9 mouse cellular contexts compared by ENCODE assay signal in the genomic region with DNA sequence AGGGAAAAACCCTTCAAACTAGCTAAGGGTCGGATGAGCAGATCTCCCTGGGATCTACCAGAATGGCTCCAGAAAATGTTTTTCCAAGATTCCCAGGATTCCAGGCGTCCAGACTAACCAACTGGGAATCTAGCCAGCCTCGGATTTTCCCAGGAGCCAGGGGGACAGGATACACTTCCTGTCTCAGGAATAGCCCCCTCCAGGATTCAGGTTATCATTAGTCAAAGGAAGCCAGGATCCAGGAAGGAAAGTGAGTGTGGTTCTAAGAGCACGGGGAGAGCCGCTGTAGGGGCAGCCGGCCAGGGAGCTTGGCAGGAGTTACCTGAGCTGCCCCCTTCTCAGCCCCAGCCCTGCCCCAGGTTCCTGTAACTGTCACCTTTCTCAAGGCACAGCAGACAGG. TPM values are rescaled to one million over a fixed set of nuclear protein-coding genes. Genes with fewer than 3 reads are reported as not detected.
DNase-seq lines count a peak whose midpoint lies in the region; ATAC-seq and TF ChIP-seq lines count a peak whose summit lies in the region.
"Had no signal": no experiment of that assay in that cellular context is flagged by ENCODE, and none has a peak within 500 bp of the region (broad histone marks: within the 10 kb centered on the region; RNA-seq: fewer than 3 reads in every experiment).

No protein-coding gene starts in this region.

- H3K27me3 ChIP-seq in hindbrain, postnatal 0 days (ENCODE audit: insufficient read depth, low read length), result no peaks in the 10 kb centered on the region
- H3K27me3 ChIP-seq in hindbrain, embryonic 14.5 days (ENCODE audit: control insufficient read depth, insufficient read depth, low read length), result no peaks in the 10 kb centered on the region
- no peaks in the 10 kb centered on the region for H3K27me3 ChIP-seq in liver, postnatal 0 days (ENCODE audit: insufficient read depth, low read length)
- H3K27me3 ChIP-seq in midbrain, embryonic 15.5 days (replicated peaks), result no peaks in the 10 kb centered on the region
- H3K27me3 ChIP-seq: midbrain, embryonic 12.5 days had no signal

- no peak for DNase-seq in hindbrain, postnatal 0 days (ENCODE audit: low spot score)
- DNase-seq in hindbrain, embryonic 14.5 days (ENCODE audit: low spot score), result no peak
- DNase-seq in gastrocnemius, adult 2 months, result peak; percentile 54
- DNase-seq in heart, postnatal 36 days, result peak; percentile 63 to 65
- no peak for DNase-seq in liver, postnatal 0 days
- no peak for DNase-seq in frontal cortex, postnatal 10 days (ENCODE audit: low spot score in 2 of 2)
- DNase-seq in cerebellum, adult 8-10 months, result no peak

- H3K4me2 ChIP-seq in hindbrain, postnatal 0 days (ENCODE audit: low read depth, low read length), result no peak overlapping the region
- H3K4me2 ChIP-seq in hindbrain, embryonic 14.5 days (replicated peaks), result no peak overlapping the region
- no peak overlapping the region for H3K4me2 ChIP-seq in liver, postnatal 0 days (ENCODE audit: low read depth, low read length)
- H3K4me2 ChIP-seq in midbrain, embryonic 15.5 days, result no peak overlapping the region
- H3K4me2 ChIP-seq: midbrain, embryonic 12.5 days had no signal

- no peaks in the 10 kb centered on the region for H3K9me3 ChIP-seq in hindbrain, postnatal 0 days (ENCODE audit: low read length)
- H3K9me3 ChIP-seq in hindbrain, embryonic 14.5 days (ENCODE audit: control insufficient read depth, low read length), result no peaks in the 10 kb centered on the region
- no peaks in the 10 kb centered on the region for H3K9me3 ChIP-seq in liver, postnatal 0 days (ENCODE audit: low read length)
- no peaks in the 10 kb centered on the region for H3K9me3 ChIP-seq in midbrain, embryonic 15.5 days
- H3K9me3 ChIP-seq: midbrain, embryonic 12.5 days had no signal

- peak overlapping the region; percentile 34; the same call in 1 of the 2 replicates for H3K27ac ChIP-seq in hindbrain, postnatal 0 days
- no peak overlapping the region for H3K27ac ChIP-seq in hindbrain, embryonic 14.5 days
- H3K27ac ChIP-seq in gastrocnemius, adult 2 months, result peak overlapping the region; percentile 80
- peak overlapping the region; percentile 71 for H3K27ac ChIP-seq in liver, postnatal 0 days (ENCODE audit: low read depth)
- no peak overlapping the region for H3K27ac ChIP-seq in midbrain, embryonic 15.5 days
- H3K27ac ChIP-seq: midbrain, embryonic 12.5 days had no signal

- no peak overlapping the region for H3K9ac ChIP-seq in hindbrain, postnatal 0 days (replicated peaks; ENCODE audit: low read length)
- no peak overlapping the region for H3K9ac ChIP-seq in hindbrain, embryonic 14.5 days
- no peak overlapping the region for H3K9ac ChIP-seq in liver, postnatal 0 days (replicated peaks)
- no peak overlapping the region for H3K9ac ChIP-seq in midbrain, embryonic 15.5 days

- ATAC-seq in hindbrain, postnatal 0 days, result no peak
- ATAC-seq in hindbrain, embryonic 14.5 days (ENCODE audit: low FRiP score), result no peak
- ATAC-seq in liver, postnatal 0 days, result no peak
- ATAC-seq in midbrain, embryonic 15.5 days (replicated peaks), result no peak

- WGBS in hindbrain, postnatal 0 days, result 82% methylated on average over 6 of the region's 6 CpGs
- WGBS in hindbrain, embryonic 14.5 days, result 82% methylated on average over 6 of the region's 6 CpGs
- 61% methylated on average over 6 of the region's 6 CpGs for WGBS in liver, postnatal 0 days (ENCODE audit: insufficient replicate concordance)
- WGBS in midbrain, embryonic 15.5 days, result 87% methylated on average over 6 of the region's 6 CpGs

- peaks cover 7% of the 10 kb centered on the region; the same call in 1 of the 2 replicates for H3K4me1 ChIP-seq in hindbrain, postnatal 0 days (ENCODE audit: insufficient read depth, low read length)
- H3K4me1 ChIP-seq in hindbrain, embryonic 14.5 days (replicated peaks; ENCODE audit: control insufficient read depth, insufficient read depth, low read length), result peaks cover 13% of the 10 kb centered on the region
- peaks cover 10% of the 10 kb centered on the region for H3K4me1 ChIP-seq in liver, postnatal 0 days (ENCODE audit: insufficient read depth)
- peaks cover 24% of the 10 kb centered on the region for H3K4me1 ChIP-seq in midbrain, embryonic 15.5 days

- no peak overlapping the region for H3K4me3 ChIP-seq in hindbrain, postnatal 0 days (ENCODE audit: low read length)
- H3K4me3 ChIP-seq in hindbrain, embryonic 14.5 days (replicated peaks; ENCODE audit: low read length), result no peak overlapping the region
- H3K4me3 ChIP-seq in gastrocnemius, adult 2 months, result peak overlapping the region; percentile 48
- no peak overlapping the region for H3K4me3 ChIP-seq in liver, postnatal 0 days (ENCODE audit: low read depth, low read length)
- no peak overlapping the region for H3K4me3 ChIP-seq in midbrain, embryonic 15.5 days
- H3K4me3 ChIP-seq: midbrain, embryonic 12.5 days had no signal

- H3K36me3 ChIP-seq in hindbrain, postnatal 0 days (ENCODE audit: insufficient read depth, low read length), result peaks cover 39% of the 10 kb centered on the region
- peaks cover 44% of the 10 kb centered on the region for H3K36me3 ChIP-seq in hindbrain, embryonic 14.5 days (replicated peaks; ENCODE audit: control insufficient read depth, insufficient read depth)
- peaks cover 26% of the 10 kb centered on the region for H3K36me3 ChIP-seq in liver, postnatal 0 days (replicated peaks; ENCODE audit: insufficient read depth, low read length)
- H3K36me3 ChIP-seq in midbrain, embryonic 15.5 days (replicated peaks), result peaks cover 24% of the 10 kb centered on the region

- 0 out of 2 replicates have a peak, but pooled peaks have one; percentile 39 for TF ChIP-seq EP300 in liver, postnatal 0 days (IDR thresholded peaks at IDR 0.05; ENCODE audit: low read depth)

- no peak for TF ChIP-seq CTCF in hindbrain, postnatal 0 days (IDR thresholded peaks at IDR 0.05; ENCODE audit: low read depth)
- TF ChIP-seq CTCF in gastrocnemius, adult 2 months (IDR thresholded peaks at IDR 0.05), result no peak
- TF ChIP-seq CTCF in liver, postnatal 0 days (IDR thresholded peaks at IDR 0.05; ENCODE audit: low read depth), result no peak

- intact Hi-C loops in gastrocnemius, adult 2 months (cut with DNase I), result no loop called here
- intact Hi-C loops in heart, postnatal 36 days (cut with DNase I), result loop anchor here (2.0 kb wide), 1 partner anchor 18 kb away; a partner anchor contains a TSS

RNA-seq across cellular contexts. Expression of a gene that starts 5.1 kb away (rescaled TPM):
- total RNA-seq in hindbrain, postnatal 0 days (2014; rRNA removed), result 36.6 and 46.2 TPM in 2 replicates
- 56.1 and 56.2 TPM in 2 replicates for polyA plus RNA-seq in hindbrain, postnatal 0 days (2015; fragmentation: Nextera tagmentation; extraction: Ambion mirVana)
- polyA plus RNA-seq in hindbrain, embryonic 14.5 days (2014; fragmentation: Nextera tagmentation; extraction: Ambion mirVana), result 59.2 and 64.0 TPM in 2 replicates
- total RNA-seq in gastrocnemius, adult 2 months (2021), result 10 to 100 TPM; 45.7 to 49.8 TPM
- total RNA-seq in heart, postnatal 36 days (2021), result 10 to 100 TPM; 38.4 to 42.1 TPM
- polyA plus RNA-seq in liver, postnatal 0 days (2015; fragmentation: Nextera tagmentation; extraction: Ambion mirVana), result 12.9 and 13.1 TPM in 2 replicates
- 64.2 and 70.0 TPM in 2 replicates for polyA plus RNA-seq in midbrain, embryonic 15.5 days (2015; fragmentation: Nextera tagmentation; extraction: Ambion mirVana)

RNA-seq across cellular contexts. Expression of a gene that starts 5.1 kb away (rescaled TPM):
- total RNA-seq in hindbrain, postnatal 0 days (2014; rRNA removed), result 96.2 and 109 TPM in 2 replicates
- 123 and 136 TPM in 2 replicates for polyA plus RNA-seq in hindbrain, postnatal 0 days (2015; fragmentation: Nextera tagmentation; extraction: Ambion mirVana)
- polyA plus RNA-seq in hindbrain, embryonic 14.5 days (2014; fragmentation: Nextera tagmentation; extraction: Ambion mirVana), result 120 and 123 TPM in 2 replicates
- 10 to 100 TPM; 17.8 to 21.6 TPM for total RNA-seq in gastrocnemius, adult 2 months (2021)
- 10 to 100 TPM; 39.1 to 42.9 TPM for total RNA-seq in heart, postnatal 36 days (2021)
- 82.3 and 85.1 TPM in 2 replicates for polyA plus RNA-seq in liver, postnatal 0 days (2015; fragmentation: Nextera tagmentation; extraction: Ambion mirVana)
- polyA plus RNA-seq in midbrain, embryonic 15.5 days (2015; fragmentation: Nextera tagmentation; extraction: Ambion mirVana), result 117 and 128 TPM in 2 replicates

RNA-seq across cellular contexts. Expression of a gene that starts 19.1 kb away (rescaled TPM):
- total RNA-seq in hindbrain, postnatal 0 days (2014; rRNA removed), result 134 and 143 TPM in 2 replicates
- 165 and 170 TPM in 2 replicates for polyA plus RNA-seq in hindbrain, postnatal 0 days (2015; fragmentation: Nextera tagmentation; extraction: Ambion mirVana)
- polyA plus RNA-seq in hindbrain, embryonic 14.5 days (2014; fragmentation: Nextera tagmentation; extraction: Ambion mirVana), result 168 and 176 TPM in 2 replicates
- total RNA-seq in gastrocnemius, adult 2 months (2021), result 100 to 1,000 TPM in 1 of 2 experiments, 10 to 100 TPM in 1; 98.0 to 113 TPM
- total RNA-seq in heart, postnatal 36 days (2021), result 100 to 1,000 TPM; 151 to 156 TPM
- polyA plus RNA-seq in liver, postnatal 0 days (2015; fragmentation: Nextera tagmentation; extraction: Ambion mirVana), result 94.2 and 96.6 TPM in 2 replicates
- 182 and 192 TPM in 2 replicates for polyA plus RNA-seq in midbrain, embryonic 15.5 days (2015; fragmentation: Nextera tagmentation; extraction: Ambion mirVana)

RNA-seq across cellular contexts. Expression of a gene that starts 19.1 kb away (rescaled TPM):
- total RNA-seq in hindbrain, postnatal 0 days (2014; rRNA removed), result 40.3 and 42.1 TPM in 2 replicates
- polyA plus RNA-seq in hindbrain, postnatal 0 days (2015; fragmentation: Nextera tagmentation; extraction: Ambion mirVana), result 84.8 and 86.9 TPM in 2 replicates
- 96.1 and 101 TPM in 2 replicates for polyA plus RNA-seq in hindbrain, embryonic 14.5 days (2014; fragmentation: Nextera tagmentation; extraction: Ambion mirVana)
- 10 to 100 TPM; 11.9 to 13.0 TPM for total RNA-seq in gastrocnemius, adult 2 months (2021)
- 10 to 100 TPM in 1 of 2 experiments, 1 to 10 TPM in 1; 9.4 to 10.3 TPM for total RNA-seq in heart, postnatal 36 days (2021)
- polyA plus RNA-seq in liver, postnatal 0 days (2015; fragmentation: Nextera tagmentation; extraction: Ambion mirVana), result 21.1 TPM in 2 replicates
- polyA plus RNA-seq in midbrain, embryonic 15.5 days (2015; fragmentation: Nextera tagmentation; extraction: Ambion mirVana), result 90.5 and 91.0 TPM in 2 replicates

RNA-seq across cellular contexts. Expression of a gene that starts 19.5 kb away (rescaled TPM):
- total RNA-seq in hindbrain, postnatal 0 days (2014; rRNA removed), result 39.0 and 44.5 TPM in 2 replicates
- 42.8 and 43.5 TPM in 2 replicates for polyA plus RNA-seq in hindbrain, postnatal 0 days (2015; fragmentation: Nextera tagmentation; extraction: Ambion mirVana)
- 38.2 and 49.3 TPM in 2 replicates for polyA plus RNA-seq in hindbrain, embryonic 14.5 days (2014; fragmentation: Nextera tagmentation; extraction: Ambion mirVana)
- total RNA-seq in gastrocnemius, adult 2 months (2021), result 1 to 10 TPM; 2.3 to 2.5 TPM
- 1 to 10 TPM; 4.8 to 5.1 TPM for total RNA-seq in heart, postnatal 36 days (2021)
- 79.2 and 81.5 TPM in 2 replicates for polyA plus RNA-seq in liver, postnatal 0 days (2015; fragmentation: Nextera tagmentation; extraction: Ambion mirVana)
- polyA plus RNA-seq in midbrain, embryonic 15.5 days (2015; fragmentation: Nextera tagmentation; extraction: Ambion mirVana), result 35.0 and 35.4 TPM in 2 replicates

Comparison
In these comparisons a context has a peak if more than half of its experiments do, and no peak if none do; other contexts are left out.
1. H3K27ac ChIP-seq: peak in hindbrain, postnatal 0 days (single experiment), gastrocnemius, adult 2 months (single experiment) and liver, postnatal 0 days (single experiment); none in hindbrain, embryonic 14.5 days (single experiment) and midbrain, embryonic 15.5 days (single experiment).
2. DNase-seq: peak in gastrocnemius, adult 2 months (single experiment) and heart, postnatal 36 days (2 of 2); none in hindbrain, postnatal 0 days (single experiment), hindbrain, embryonic 14.5 days (single experiment), liver, postnatal 0 days (single experiment), frontal cortex, postnatal 10 days (0 of 2) and cerebellum, adult 8-10 months (single experiment).